Mouse (Mus musculus) stomach, postnatal 0 days (tissue): ENCODE measurements around the gene Mrps2. TPM values are rescaled to one million over a fixed set of nuclear protein-coding genes. Genes with fewer than 3 reads are reported as not detected.

Experiments used
- ATAC-seq: fragments of 200-750 bp; cut with Nextera tagmentation; 2 replicates; pipeline ENCODE4 v1.8.0; 2017; ENCODE audit not compliant: low FRiP score, low TSS enrichment
- DNase-seq: peaks from one replicate; pipeline ENCODE4 v3.0.0-alpha.2; 2016; ENCODE audit warnings: low spot score
- H3K27ac ChIP-seq: fragments of 300-500 bp; sonication (generic); replicated peaks from 2 replicates; pipeline ENCODE4 v1.5.1; 2014; ENCODE audit warnings: mild to moderate bottlenecking, control low read depth
- H3K27me3 ChIP-seq: fragments of 300-500 bp; sonication (generic); 2 replicates; pipeline ENCODE4 v1.6.1; 2014; ENCODE audit warnings: low read length; ENCODE audit not compliant: control insufficient read depth, insufficient read depth
- H3K36me3 ChIP-seq: fragments of 300-500 bp; sonication (generic); 2 replicates; pipeline ENCODE4 v1.6.1; 2014; ENCODE audit warnings: low read length, mixed read lengths; ENCODE audit not compliant: control insufficient read depth, insufficient read depth
- H3K4me1 ChIP-seq: fragments of 300-500 bp; sonication (generic); replicated peaks from 2 replicates; pipeline ENCODE4 v1.6.1; 2014; ENCODE audit warnings: antibody characterized with exemption; ENCODE audit not compliant: control insufficient read depth, insufficient read depth
- H3K4me2 ChIP-seq: fragments of 300-500 bp; sonication (generic); replicated peaks from 2 replicates; pipeline ENCODE4 v1.6.1; 2014; ENCODE audit warnings: low read depth, mild to moderate bottlenecking, control low read depth, moderate library complexity
- H3K4me3 ChIP-seq: fragments of 300-500 bp; sonication (generic); 2 replicates; pipeline ENCODE4 v1.5.1; 2014; ENCODE audit warnings: low read depth, low read length, control low read depth
- H3K9ac ChIP-seq: fragments of 300-500 bp; sonication (generic); 2 replicates; pipeline ENCODE4 v1.6.1; 2014; ENCODE audit warnings: mild to moderate bottlenecking, low read length, control low read depth, mixed read lengths
- H3K9me3 ChIP-seq: fragments of 300-500 bp; sonication (generic); 2 replicates; pipeline ENCODE4 v1.6.1; 2016; ENCODE audit warnings: low read length; ENCODE audit not compliant: control insufficient read depth
- CTCF ChIP-seq: IDR thresholded peaks from 2 replicates; pipeline ENCODE4 v1.5.1; 2016; ENCODE audit warnings: antibody characterized with exemption, low read depth, mild to moderate bottlenecking, moderate library complexity
- EP300 ChIP-seq: optimal IDR thresholded peaks from 2 replicates; pipeline ENCODE3; 2016; ENCODE audit warnings: antibody characterized with exemption
- WGBS: fragments of 180-500 bp; shearing (Covaris S2); extraction: QIAGEN DNeasy Blood & Tissue Kit; methylation state at CpG from one replicate; pipeline ENCODE4 v1.1.7; 2014; 5-methylcytosine and 5-hydroxymethylcytosine counted together
- polyA plus RNA-seq: library from polyadenylated mRNA; unstranded; fragments of >200 nt; fragmentation: Nextera tagmentation; extraction: Ambion mirVana; gene quantifications from 2 replicates; pipeline ENCODE4 v1.2.1, GENCODE M21; 2015

The Mrps2 gene
- polyA plus RNA-seq, 1 experiment from 2014 or later: 25.3 TPM

DNA sequence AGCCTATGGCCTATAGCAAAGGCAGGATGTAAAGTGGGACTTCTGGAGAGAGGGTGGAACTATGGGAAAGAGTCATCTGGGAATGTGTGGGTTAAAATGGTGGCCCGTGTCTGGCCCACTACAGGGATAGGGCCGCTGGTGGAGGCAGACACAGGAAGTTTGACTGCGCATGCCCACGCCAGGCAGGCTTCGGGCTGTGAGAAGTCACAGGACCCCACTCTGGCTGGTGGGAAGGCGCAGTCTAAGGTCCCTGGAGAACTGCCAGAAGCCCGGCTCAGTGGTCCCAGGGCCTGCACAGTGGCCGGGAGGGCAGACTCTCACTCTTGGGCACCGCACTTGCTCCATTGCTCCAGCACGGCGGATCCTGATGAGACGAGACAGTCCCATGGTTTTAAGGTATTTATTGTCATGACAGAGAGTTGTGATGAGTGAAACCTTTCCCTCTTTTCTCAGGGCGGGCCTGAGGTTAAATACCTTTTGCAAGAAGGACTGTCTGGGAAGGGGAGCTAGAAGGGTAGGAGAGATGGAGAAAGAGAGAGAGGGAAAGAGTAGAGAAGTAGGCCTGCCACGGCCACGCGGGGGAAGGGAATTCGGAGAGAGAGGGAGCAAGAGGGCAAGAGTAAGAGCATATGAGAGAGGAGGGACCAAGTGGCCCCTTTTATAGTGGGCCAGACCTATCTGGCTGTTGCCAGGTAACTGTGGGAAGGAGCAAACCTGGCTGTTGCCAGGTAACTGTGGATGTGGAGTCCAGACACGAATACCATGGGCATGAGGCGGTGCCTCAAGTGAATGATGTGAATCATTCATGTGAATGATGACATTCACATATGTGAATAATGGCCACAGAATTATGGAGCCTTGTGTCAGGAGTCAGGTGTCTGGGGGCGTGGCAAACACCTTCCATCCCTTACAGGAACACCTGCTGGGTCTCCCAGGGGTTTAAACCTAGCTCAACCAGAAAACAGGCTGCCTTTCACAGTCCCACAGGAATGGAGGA, 11.6 kb downstream of the Mrps2 start:
- no peak overlapping the region for H3K4me2 ChIP-seq
- H3K27ac ChIP-seq: no peak overlapping the region
- H3K9me3 ChIP-seq: no peaks in the 10 kb centered on the region
- ATAC-seq (0 out of 2 replicates have a peak, but pooled peaks have one; percentile 24), DNase-seq (no peak)
- WGBS: 68% methylated on average over 20 of the region's 20 CpGs
- no peaks in the 10 kb centered on the region for H3K36me3 ChIP-seq
- H3K9ac ChIP-seq: no peak overlapping the region
- no peaks in the 10 kb centered on the region for H3K4me1 ChIP-seq
- TF ChIP-seq CTCF: no peak
- no peak for TF ChIP-seq EP300
- H3K27me3 ChIP-seq: no peaks in the 10 kb centered on the region
- H3K4me3 ChIP-seq: no peak overlapping the region

DNA sequence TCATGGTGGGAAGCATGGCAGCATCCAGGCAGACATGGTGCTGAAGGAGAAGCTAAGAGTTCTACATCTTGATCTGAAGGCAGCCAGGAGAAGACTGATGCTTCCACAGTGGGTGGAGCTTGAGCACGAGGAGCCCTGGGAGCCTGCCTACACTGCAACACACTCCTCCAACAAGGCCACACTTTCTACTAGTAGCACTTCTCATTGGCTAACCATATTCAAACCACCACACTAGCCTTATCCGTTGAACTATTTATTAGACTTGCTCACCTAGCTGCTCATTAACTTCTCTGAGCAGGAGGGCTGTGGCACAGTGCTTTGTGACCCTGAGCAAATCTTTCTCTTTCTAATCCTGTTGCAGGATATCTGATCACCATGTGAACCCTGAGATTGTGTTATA, 16.0 kb downstream of the Mrps2 start:
- no peaks in the 10 kb centered on the region for H3K9me3 ChIP-seq
- DNase-seq: no peak
- no peak overlapping the region for H3K9ac ChIP-seq
- H3K4me3 ChIP-seq: no peak overlapping the region
- TF ChIP-seq CTCF (no peak), EP300 (no peak)
- no peak for ATAC-seq
- H3K27ac ChIP-seq: no peak overlapping the region
- no peaks in the 10 kb centered on the region for H3K4me1 ChIP-seq
- 36% methylated on average over 2 of the region's 2 CpGs for WGBS
- no peak overlapping the region for H3K4me2 ChIP-seq
- no peaks in the 10 kb centered on the region for H3K27me3 ChIP-seq
- no peaks in the 10 kb centered on the region for H3K36me3 ChIP-seq

DNA sequence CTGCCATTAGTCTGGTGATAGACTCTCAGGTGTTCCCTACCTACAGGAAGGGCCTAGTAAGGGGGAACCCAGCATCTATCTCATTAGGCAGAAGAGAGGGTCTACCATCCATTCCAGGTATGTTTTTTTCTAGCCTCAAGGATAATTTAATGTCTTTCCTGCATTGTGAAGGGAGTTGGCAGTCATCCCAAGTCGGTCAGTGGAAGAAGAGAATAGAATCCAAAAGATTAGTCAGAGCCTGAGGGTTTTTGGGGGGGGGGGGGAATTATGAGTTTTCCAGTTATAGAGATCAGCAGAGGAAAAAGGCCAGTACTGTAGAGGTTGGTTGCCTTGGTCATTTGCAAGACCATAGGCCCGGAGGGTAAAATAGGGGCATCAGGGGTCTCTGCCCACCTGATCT, 26.7 kb downstream of the Mrps2 start:
- H3K9ac ChIP-seq: no peak overlapping the region
- no peaks in the 10 kb centered on the region for H3K36me3 ChIP-seq
- DNase-seq (no peak), ATAC-seq (no peak)
- no peaks in the 10 kb centered on the region for H3K27me3 ChIP-seq
- 71% methylated on average over 2 of the region's 2 CpGs for WGBS
- H3K27ac ChIP-seq: no peak overlapping the region
- H3K9me3 ChIP-seq: no peaks in the 10 kb centered on the region
- H3K4me1 ChIP-seq: peaks cover 3% of the 10 kb centered on the region; the same call in 1 of the 2 replicates
- no peak overlapping the region for H3K4me2 ChIP-seq
- no peak for TF ChIP-seq CTCF
- no peak for TF ChIP-seq EP300
- H3K4me3 ChIP-seq: no peak overlapping the region

DNA sequence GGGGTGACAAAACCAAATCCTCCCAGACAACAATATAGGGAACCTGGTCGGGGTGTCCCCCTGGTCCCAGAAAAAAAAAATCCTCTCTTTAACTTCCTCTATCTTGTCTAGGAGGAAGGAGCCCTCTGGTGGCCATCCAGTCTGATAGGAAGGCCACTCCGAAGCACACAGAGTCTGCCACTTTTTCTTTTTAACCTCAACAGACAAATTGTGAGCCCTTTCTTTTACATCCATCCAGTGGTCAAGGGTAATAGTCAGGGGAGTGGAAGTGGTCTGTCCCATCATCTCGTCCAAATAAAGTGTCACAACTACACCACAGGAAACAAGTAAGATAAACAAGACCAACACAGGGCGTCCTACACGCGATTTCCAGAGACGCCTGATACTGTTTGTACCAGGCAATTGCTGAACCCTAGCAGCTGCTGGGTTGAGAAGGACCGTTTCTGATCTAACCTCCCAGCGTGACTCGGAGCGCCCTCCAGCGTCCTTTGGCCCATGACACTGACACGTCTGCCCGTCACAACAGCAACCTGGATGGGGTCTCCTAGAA, 27.4 kb downstream of the Mrps2 start:
- Histone ChIP-seq H3K4me3 (no peak overlapping the region), H3K27ac (no peak overlapping the region), H3K27me3 (no peaks in the 10 kb centered on the region), H3K4me1 (peaks cover 3% of the 10 kb centered on the region; the same call in 1 of the 2 replicates), H3K4me2 (peak overlapping the region; percentile 20; the same call in 1 of the 2 replicates), H3K9ac (peak overlapping the region; percentile 18; the same call in 1 of the 2 replicates), H3K36me3 (no peaks in the 10 kb centered on the region), H3K9me3 (no peaks in the 10 kb centered on the region)
- peak; percentile 66 for TF ChIP-seq CTCF
- TF ChIP-seq EP300: no peak
- DNase-seq (no peak), ATAC-seq (0 out of 2 replicates have a peak, but pooled peaks have one; percentile 24)
- 66% methylated on average over 14 of the region's 14 CpGs for WGBS

DNA sequence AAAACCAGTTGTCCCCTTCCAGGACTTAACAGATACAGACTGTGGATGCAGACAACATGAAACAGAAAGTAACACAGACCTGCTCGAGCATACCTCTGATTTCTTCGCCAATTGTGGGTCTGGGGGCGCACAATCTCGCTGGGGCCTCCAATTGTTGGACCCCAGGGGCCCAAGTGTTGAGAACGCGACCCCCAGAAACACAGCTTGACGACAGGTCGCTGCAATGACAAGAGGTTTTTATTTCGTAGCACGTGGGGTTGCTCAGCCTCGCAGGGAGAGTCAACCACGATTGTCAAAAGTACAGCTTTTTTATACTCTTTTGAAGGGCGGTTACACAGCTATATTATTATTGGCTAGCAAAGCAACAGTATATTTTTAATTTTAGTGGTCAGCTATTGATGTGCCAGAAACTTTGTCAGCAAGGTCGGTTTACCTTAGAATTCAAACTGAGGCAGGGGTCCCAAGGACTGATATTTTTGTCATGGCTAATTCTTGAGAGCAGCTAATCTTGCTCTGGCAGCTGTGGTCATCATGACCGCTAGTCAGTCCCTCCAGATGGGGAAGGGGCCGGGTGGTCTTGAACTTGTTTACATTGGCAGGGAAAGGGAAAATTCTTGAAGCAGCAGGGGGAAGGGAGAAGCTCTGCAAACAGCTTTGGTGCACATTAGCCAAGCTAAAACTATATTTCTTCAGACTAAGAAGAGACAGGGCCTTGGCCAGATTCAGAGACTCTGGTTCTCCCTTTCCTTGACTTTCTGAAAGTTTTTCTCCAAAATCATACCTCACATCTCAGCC, 28.1 kb downstream of the Mrps2 start:
- peaks cover 3% of the 10 kb centered on the region; the same call in 1 of the 2 replicates for H3K4me1 ChIP-seq
- TF ChIP-seq CTCF (no peak), EP300 (no peak)
- ATAC-seq (no peak), DNase-seq (no peak)
- H3K36me3 ChIP-seq: no peaks in the 10 kb centered on the region
- H3K4me3 ChIP-seq: no peak overlapping the region
- H3K4me2 ChIP-seq: peak overlapping the region; percentile 20; the same call in 1 of the 2 replicates
- H3K27ac ChIP-seq: peak overlapping the region; percentile 67
- H3K27me3 ChIP-seq: no peaks in the 10 kb centered on the region
- WGBS: 71% methylated on average over 16 of the region's 16 CpGs
- no peaks in the 10 kb centered on the region for H3K9me3 ChIP-seq
- H3K9ac ChIP-seq: peak overlapping the region; percentile 23
